Mouse (Mus musculus): ENCODE data around the gene Zscan2. TPM values are rescaled to one million over a fixed set of nuclear protein-coding genes. Genes with fewer than 3 reads are reported as not detected.

Zscan2 gene
- polyA plus RNA-seq, 1 experiment from 2014 or later, result 2.3 TPM

DNA sequence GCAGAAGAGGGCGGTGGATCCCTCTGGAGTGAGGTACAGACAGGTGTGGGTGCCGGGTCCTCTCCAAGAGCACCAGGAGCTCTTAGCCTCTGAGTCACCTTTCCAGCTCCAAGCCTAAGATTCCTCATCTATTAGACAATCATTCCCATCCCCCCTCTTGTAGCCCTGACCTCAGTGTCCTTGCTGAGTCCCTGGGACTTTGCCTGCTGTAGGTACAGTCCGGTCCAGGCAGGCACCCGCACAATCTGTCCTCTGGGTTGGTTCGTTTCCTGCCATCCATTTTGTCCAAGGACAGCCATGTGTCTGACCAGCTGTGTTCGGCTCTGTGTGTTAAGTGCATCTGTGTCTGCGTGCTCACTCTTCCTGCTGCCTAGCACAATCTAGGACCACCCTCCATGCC lies 27.9 kb downstream of the Zscan2 start:
- H3K4me3 ChIP-seq (ENCODE audit: low read length), result no peak overlapping the region
- H3K9ac ChIP-seq (ENCODE audit: low read length), result no peak overlapping the region
- peaks cover 4% of the 10 kb centered on the region; the same call in 1 of the 2 replicates for H3K4me1 ChIP-seq (replicated peaks; ENCODE audit: control insufficient read depth, insufficient read depth, low read length)
- H3K9me3 ChIP-seq (ENCODE audit: control insufficient read depth, low read length), result no peaks in the 10 kb centered on the region
- no peak overlapping the region for H3K27ac ChIP-seq (ENCODE audit: low read length)
- H3K36me3 ChIP-seq (ENCODE audit: control insufficient read depth, insufficient read depth, low read length), result peaks cover 26% of the 10 kb centered on the region
- H3K27me3 ChIP-seq (ENCODE audit: control insufficient read depth, insufficient read depth, low read depth, low read length), result no peaks in the 10 kb centered on the region
- WGBS, result 61% methylated on average over 7 of the region's 7 CpGs
- ATAC-seq (ENCODE audit: low read depth), result no peak
- no peak overlapping the region for H3K4me2 ChIP-seq (ENCODE audit: low read depth, low read length)

DNA sequence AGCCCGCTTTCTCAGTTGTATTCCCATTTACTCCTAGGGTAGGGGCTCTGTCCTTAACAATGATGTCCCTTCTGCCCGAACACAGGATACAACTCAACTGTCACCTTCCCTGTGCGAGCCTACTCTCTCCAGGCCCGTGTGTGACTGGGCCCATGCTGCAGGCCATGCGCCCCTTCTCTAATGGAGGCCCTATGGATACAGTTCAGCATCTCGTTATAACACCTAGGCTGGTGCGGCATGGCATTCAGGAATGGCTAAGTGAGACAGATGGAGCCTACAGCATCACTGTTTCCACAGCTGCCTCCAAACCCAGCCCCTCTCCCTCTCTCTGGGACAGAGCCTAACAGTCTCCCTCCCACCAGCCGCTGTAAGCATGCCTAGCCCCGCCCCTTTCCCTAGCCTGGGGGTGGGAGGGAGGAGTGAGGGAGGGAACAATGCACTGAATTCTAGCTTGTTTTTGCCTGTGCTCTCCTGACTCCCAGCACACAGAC lies 28.3 kb downstream of the Zscan2 start:
- H3K27ac ChIP-seq (ENCODE audit: low read length), result 0 out of 2 replicates have a peak overlapping the region, but pooled peaks have one; percentile 21
- no peaks in the 10 kb centered on the region for H3K9me3 ChIP-seq (ENCODE audit: control insufficient read depth, low read length)
- H3K36me3 ChIP-seq (ENCODE audit: control insufficient read depth, insufficient read depth, low read length), result peaks cover 26% of the 10 kb centered on the region
- H3K27me3 ChIP-seq (ENCODE audit: control insufficient read depth, insufficient read depth, low read depth, low read length), result no peaks in the 10 kb centered on the region
- WGBS, result 45% methylated on average over 9 of the region's 9 CpGs
- peak; percentile 81 for ATAC-seq (ENCODE audit: low read depth)
- H3K9ac ChIP-seq (ENCODE audit: low read length), result no peak overlapping the region
- H3K4me3 ChIP-seq (ENCODE audit: low read length), result no peak overlapping the region
- H3K4me1 ChIP-seq (replicated peaks; ENCODE audit: control insufficient read depth, insufficient read depth, low read length), result peaks cover 4% of the 10 kb centered on the region; the same call in 1 of the 2 replicates
- H3K4me2 ChIP-seq (ENCODE audit: low read depth, low read length), result no peak overlapping the region

DNA sequence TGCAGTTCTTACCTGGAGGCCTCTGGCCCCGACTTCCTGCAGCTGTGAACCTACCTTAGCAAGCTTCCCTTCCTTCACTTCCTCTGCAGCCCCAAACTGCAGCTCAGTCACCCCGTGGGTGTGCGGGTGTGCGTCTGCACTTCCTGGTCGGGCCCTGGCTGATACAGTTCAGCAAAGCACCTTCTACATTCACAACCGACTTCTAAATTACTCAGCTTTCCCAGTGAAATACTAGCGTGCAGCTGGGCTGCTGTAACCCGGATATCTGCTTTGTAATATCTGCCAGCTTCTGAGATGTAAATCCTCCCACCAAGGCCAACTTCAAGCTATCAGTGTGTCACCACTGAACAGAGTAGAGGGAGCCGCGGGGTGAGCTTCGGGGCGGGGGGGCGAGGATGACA lies 29.1 kb downstream of the Zscan2 start:
- Histone ChIP-seq H3K4me1 (replicated peaks; ENCODE audit: control insufficient read depth, insufficient read depth, low read length) (peaks cover 4% of the 10 kb centered on the region; the same call in 1 of the 2 replicates), H3K9ac (ENCODE audit: low read length) (0 out of 2 replicates have a peak overlapping the region, but pooled peaks have one; percentile 6), H3K36me3 (ENCODE audit: control insufficient read depth, insufficient read depth, low read length) (peaks cover 26% of the 10 kb centered on the region), H3K4me3 (ENCODE audit: low read length) (no peak overlapping the region), H3K27ac (ENCODE audit: low read length) (no peak overlapping the region), H3K4me2 (ENCODE audit: low read depth, low read length) (no peak overlapping the region), H3K27me3 (ENCODE audit: control insufficient read depth, insufficient read depth, low read depth, low read length) (no peaks in the 10 kb centered on the region), H3K9me3 (ENCODE audit: control insufficient read depth, low read length) (no peaks in the 10 kb centered on the region)
- no peak; the same call in 1 of the 2 replicates for ATAC-seq (ENCODE audit: low read depth)
- WGBS, result 66% methylated on average over 13 of the region's 13 CpGs

DNA sequence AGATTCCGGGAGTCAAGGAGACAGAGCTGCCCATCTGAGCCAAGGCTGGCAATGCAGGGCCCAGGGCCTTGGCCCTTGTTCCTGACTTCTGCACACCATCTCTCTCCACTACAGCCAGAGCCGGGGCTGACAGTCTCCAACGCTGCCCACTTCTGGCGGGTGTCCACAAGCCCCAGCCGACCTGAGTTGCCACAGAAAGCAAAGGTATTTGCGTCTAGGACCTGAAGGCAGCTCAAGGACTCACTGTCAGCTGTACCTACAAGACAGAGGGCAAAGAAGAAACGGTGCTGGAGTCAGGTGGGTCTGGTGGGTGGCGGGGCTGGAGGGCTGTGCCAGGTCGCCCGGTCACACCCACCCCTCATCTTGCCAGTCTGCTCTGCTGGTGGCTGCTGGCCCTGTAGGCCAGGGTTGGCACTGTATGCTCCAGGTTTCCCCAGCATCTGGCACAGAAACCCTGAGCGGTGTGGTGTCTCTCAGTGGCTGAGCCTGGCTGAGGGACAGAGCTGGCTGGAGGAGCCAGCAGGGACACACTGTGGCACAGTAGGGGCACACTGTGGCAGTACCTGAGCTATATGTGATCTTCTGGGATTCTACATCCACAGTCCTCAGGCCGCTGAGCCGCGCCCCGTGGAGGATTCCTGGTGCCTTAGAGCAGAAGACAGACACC lies 32.5 kb downstream of the Zscan2 start:
- peaks cover 34% of the 10 kb centered on the region for H3K36me3 ChIP-seq (ENCODE audit: control insufficient read depth, insufficient read depth, low read length)

DNA sequence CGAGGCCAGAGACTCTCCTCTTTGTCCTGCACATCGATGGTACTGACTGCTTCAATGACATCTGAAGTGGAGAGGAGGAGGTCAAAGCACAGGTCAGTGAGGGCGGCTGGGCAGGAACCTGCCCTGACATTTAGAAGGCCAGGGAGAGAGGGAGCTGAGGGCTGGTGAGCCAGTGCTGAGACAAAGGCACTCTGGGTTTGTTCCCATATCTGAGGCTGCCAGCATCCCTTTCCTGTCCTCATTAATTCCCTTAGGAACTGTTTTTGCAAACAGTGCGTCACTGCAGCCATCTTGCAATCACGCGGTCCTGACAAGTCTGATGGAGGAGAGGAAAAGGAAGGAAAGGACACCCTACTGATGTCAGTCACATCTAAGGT lies 33.0 kb downstream of the Zscan2 start:
- peaks cover 34% of the 10 kb centered on the region for H3K36me3 ChIP-seq (ENCODE audit: control insufficient read depth, insufficient read depth, low read length)

More for the DNA sequence above, 32.5 kb downstream of the Zscan2 start:
- H3K9me3 ChIP-seq (ENCODE audit: control insufficient read depth, low read length), result no peaks in the 10 kb centered on the region
- no peak overlapping the region for H3K9ac ChIP-seq (ENCODE audit: low read length)
- no peak overlapping the region for H3K4me2 ChIP-seq (ENCODE audit: low read depth, low read length)
- no peaks in the 10 kb centered on the region for H3K27me3 ChIP-seq (ENCODE audit: control insufficient read depth, insufficient read depth, low read depth, low read length)
- ATAC-seq (ENCODE audit: low read depth), result no peak
- no peak overlapping the region for H3K27ac ChIP-seq (ENCODE audit: low read length)
- 90% methylated on average over 15 of the region's 15 CpGs for WGBS
- H3K4me3 ChIP-seq (ENCODE audit: low read length), result no peak overlapping the region
- peaks cover 4% of the 10 kb centered on the region; the same call in 1 of the 2 replicates for H3K4me1 ChIP-seq (replicated peaks; ENCODE audit: control insufficient read depth, insufficient read depth, low read length)

DNA sequence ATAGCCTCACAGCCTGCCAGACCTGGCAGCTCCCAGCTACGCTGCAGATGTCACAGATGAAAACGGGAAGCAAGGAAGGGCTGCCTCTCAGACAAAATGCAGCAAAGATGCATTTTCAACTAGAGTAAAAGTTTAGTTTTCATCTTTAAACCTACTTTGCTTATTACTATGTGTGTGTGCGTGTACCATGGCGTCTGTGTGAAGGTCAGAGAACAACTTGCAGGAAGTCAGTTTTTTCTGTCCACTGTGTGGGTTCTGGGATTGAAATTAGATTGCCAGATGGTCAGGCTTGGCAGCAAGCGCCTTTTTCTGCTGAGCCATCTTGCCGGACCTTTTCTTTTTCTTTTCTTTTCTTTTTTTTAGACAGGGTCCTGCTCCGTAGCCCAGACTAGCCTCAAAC lies 33.5 kb downstream of the Zscan2 start:
- no peaks in the 10 kb centered on the region for H3K27me3 ChIP-seq (ENCODE audit: control insufficient read depth, insufficient read depth, low read depth, low read length)
- H3K4me3 ChIP-seq (ENCODE audit: low read length), result no peak overlapping the region
- H3K9me3 ChIP-seq (ENCODE audit: control insufficient read depth, low read length), result no peaks in the 10 kb centered on the region
- no peak for ATAC-seq (ENCODE audit: low read depth)
- WGBS, result 77% methylated on average over 7 of the region's 7 CpGs
- no peak overlapping the region for H3K4me2 ChIP-seq (ENCODE audit: low read depth, low read length)
- peaks cover 34% of the 10 kb centered on the region for H3K36me3 ChIP-seq (ENCODE audit: control insufficient read depth, insufficient read depth, low read length)
- H3K27ac ChIP-seq (ENCODE audit: low read length), result 0 out of 2 replicates have a peak overlapping the region, but pooled peaks have one; percentile 28
- H3K9ac ChIP-seq (ENCODE audit: low read length), result no peak overlapping the region
- H3K4me1 ChIP-seq (replicated peaks; ENCODE audit: control insufficient read depth, insufficient read depth, low read length), result peaks cover 1% of the 10 kb centered on the region; the same call in 1 of the 2 replicates

More for the DNA sequence above, 33.0 kb downstream of the Zscan2 start:
- Histone ChIP-seq H3K4me1 (replicated peaks; ENCODE audit: control insufficient read depth, insufficient read depth, low read length) (peaks cover 4% of the 10 kb centered on the region; the same call in 1 of the 2 replicates), H3K27ac (ENCODE audit: low read length) (0 out of 2 replicates have a peak overlapping the region, but pooled peaks have one; percentile 28), H3K4me3 (ENCODE audit: low read length) (no peak overlapping the region), H3K9ac (ENCODE audit: low read length) (no peak overlapping the region), H3K4me2 (ENCODE audit: low read depth, low read length) (no peak overlapping the region), H3K27me3 (ENCODE audit: control insufficient read depth, insufficient read depth, low read depth, low read length) (no peaks in the 10 kb centered on the region), H3K9me3 (ENCODE audit: control insufficient read depth, low read length) (no peaks in the 10 kb centered on the region)
- WGBS, result 62% methylated on average over 6 of the region's 6 CpGs
- peak; percentile 48 for ATAC-seq (ENCODE audit: low read depth)

DNA sequence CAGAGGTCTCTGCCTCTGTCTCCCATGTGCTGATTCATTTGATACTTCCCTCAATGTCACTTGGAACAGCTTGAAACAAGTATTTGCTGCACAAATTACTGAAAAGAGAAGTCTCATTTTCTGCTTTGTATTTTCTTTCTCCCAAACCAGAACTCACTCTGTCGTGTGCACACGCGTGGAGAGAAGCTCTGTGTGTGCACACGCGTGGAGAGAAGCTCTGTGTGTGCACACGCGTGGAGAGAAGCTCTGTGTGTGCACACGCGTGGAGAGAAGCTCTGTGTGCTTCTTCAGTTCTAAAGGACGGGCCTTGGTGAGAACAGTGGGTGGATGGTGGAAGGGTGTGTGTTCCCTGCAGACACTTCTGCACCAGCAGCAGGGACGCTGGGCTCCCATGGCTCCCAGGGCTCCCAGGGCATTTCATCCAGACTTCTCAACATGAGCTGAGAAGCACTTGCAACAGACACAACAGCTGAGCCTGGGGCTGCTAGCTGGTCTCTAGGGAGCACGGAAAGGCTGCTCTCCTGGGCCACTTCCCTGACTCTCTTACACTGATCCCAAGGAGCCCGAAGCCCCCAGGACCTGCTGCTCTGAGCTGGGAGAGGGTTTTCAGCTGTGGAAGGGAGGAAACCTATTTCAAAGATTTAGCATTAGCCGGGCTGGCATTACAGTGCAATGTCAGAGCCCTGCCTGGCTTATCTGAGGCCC lies 34.2 kb downstream of the Zscan2 start:
- H3K27ac ChIP-seq (ENCODE audit: low read length), result no peak overlapping the region
- H3K4me2 ChIP-seq (ENCODE audit: low read depth, low read length), result no peak overlapping the region
- peaks cover 2% of the 10 kb centered on the region for H3K4me1 ChIP-seq (replicated peaks; ENCODE audit: control insufficient read depth, insufficient read depth, low read length)
- no peak for ATAC-seq (ENCODE audit: low read depth)
- H3K9ac ChIP-seq (ENCODE audit: low read length), result no peak overlapping the region
- WGBS, result 93% methylated on average over 14 of the region's 14 CpGs
- H3K9me3 ChIP-seq (ENCODE audit: control insufficient read depth, low read length), result no peaks in the 10 kb centered on the region
- no peaks in the 10 kb centered on the region for H3K27me3 ChIP-seq (ENCODE audit: control insufficient read depth, insufficient read depth, low read depth, low read length)
- H3K36me3 ChIP-seq (ENCODE audit: control insufficient read depth, insufficient read depth, low read length), result peaks cover 33% of the 10 kb centered on the region
- H3K4me3 ChIP-seq (ENCODE audit: low read length), result no peak overlapping the region

DNA sequence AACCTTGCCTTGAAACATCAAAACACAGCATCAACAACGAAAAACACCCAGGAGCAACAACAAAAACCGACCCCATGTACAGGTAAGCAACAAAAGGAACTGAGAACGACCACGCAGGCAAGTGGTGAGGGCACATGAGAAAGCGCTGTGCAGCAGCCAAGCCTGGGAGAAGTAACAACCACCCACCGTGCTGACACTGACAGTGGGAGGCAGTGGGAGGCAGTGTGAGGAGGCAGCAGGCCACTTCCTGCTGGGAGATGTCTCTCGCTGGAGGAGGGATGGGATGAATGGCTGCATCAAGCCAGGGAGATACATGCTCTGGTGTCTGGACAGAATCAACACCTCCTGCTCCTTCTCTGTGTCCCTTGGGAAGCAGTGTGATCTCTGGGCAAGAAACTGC lies 36.4 kb downstream of the Zscan2 start:
- Histone ChIP-seq H3K27ac (ENCODE audit: low read length) (no peak overlapping the region), H3K9me3 (ENCODE audit: control insufficient read depth, low read length) (no peaks in the 10 kb centered on the region), H3K4me2 (ENCODE audit: low read depth, low read length) (no peak overlapping the region), H3K9ac (ENCODE audit: low read length) (no peak overlapping the region), H3K4me3 (ENCODE audit: low read length) (no peak overlapping the region), H3K27me3 (ENCODE audit: control insufficient read depth, insufficient read depth, low read depth, low read length) (no peaks in the 10 kb centered on the region), H3K4me1 (replicated peaks; ENCODE audit: control insufficient read depth, insufficient read depth, low read length) (peaks cover 12% of the 10 kb centered on the region), H3K36me3 (ENCODE audit: control insufficient read depth, insufficient read depth, low read length) (peaks cover 21% of the 10 kb centered on the region)
- 87% methylated on average over 7 of the region's 7 CpGs for WGBS
- no peak for ATAC-seq (ENCODE audit: low read depth)

DNA sequence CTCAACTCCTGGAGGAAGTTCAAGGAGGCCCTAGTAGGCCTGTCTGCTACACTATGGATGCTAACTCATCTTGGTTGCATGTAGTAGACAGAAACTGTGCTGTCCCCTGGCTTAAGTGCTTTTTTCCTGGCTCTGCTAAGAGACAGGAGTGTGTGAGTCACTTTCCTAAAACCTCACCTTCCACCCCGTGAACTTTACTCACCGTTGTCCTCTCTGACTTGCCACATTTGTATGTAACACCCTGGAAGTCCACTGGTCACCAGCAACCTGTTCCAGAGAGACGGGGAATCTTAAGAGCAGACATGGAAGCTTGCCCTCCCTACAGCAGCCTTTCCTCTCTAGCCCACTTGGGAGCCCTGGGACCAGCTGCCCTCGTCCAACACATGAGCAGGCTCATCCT lies 37.0 kb downstream of the Zscan2 start:
- Histone ChIP-seq H3K9ac (ENCODE audit: low read length) (no peak overlapping the region), H3K9me3 (ENCODE audit: control insufficient read depth, low read length) (no peaks in the 10 kb centered on the region), H3K4me1 (replicated peaks; ENCODE audit: control insufficient read depth, insufficient read depth, low read length) (peaks cover 12% of the 10 kb centered on the region), H3K27ac (ENCODE audit: low read length) (no peak overlapping the region), H3K27me3 (ENCODE audit: control insufficient read depth, insufficient read depth, low read depth, low read length) (no peaks in the 10 kb centered on the region), H3K36me3 (ENCODE audit: control insufficient read depth, insufficient read depth, low read length) (peaks cover 16% of the 10 kb centered on the region), H3K4me3 (ENCODE audit: low read length) (no peak overlapping the region), H3K4me2 (ENCODE audit: low read depth, low read length) (no peak overlapping the region)
- no peak for ATAC-seq (ENCODE audit: low read depth)
- WGBS, result 94% methylated on average over 4 of the region's 4 CpGs

All from lung, embryonic 16.5 days (tissue).